Mouse (Mus musculus) forebrain, postnatal 0 days (tissue): ENCODE results near the gene Fbxo24. TPM values are rescaled to one million over a fixed set of nuclear protein-coding genes. Genes with fewer than 3 reads are reported as not detected.

Experiments
- ATAC-seq: fragments of 200-750 bp; cut with Nextera tagmentation; 2 replicates; pipeline ENCODE4 v1.8.0; 2017; ENCODE audit warnings: mild to moderate bottlenecking, moderate library complexity
- DNase-seq: peaks from one replicate; pipeline ENCODE4 v3.0.0-alpha.2; 2015
- H3K27ac ChIP-seq: fragments of 300-500 bp; sonication (generic); 2 replicates; pipeline ENCODE4 v1.5.1; 2014; ENCODE audit warnings: low read depth, mild to moderate bottlenecking, antibody characterized with exemption, low read length, moderate library complexity, mixed read lengths
- H3K27me3 ChIP-seq: fragments of 300-500 bp; sonication (generic); 2 replicates; pipeline ENCODE4 v1.6.1; 2014; ENCODE audit warnings: mild to moderate bottlenecking, low read length, mixed read lengths; ENCODE audit not compliant: insufficient read depth
- H3K36me3 ChIP-seq: fragments of 300-500 bp; sonication (generic); 2 replicates; pipeline ENCODE4 v1.6.1; 2014; ENCODE audit warnings: mild to moderate bottlenecking, moderate library complexity; ENCODE audit not compliant: insufficient read depth
- H3K4me1 ChIP-seq: fragments of 300-500 bp; sonication (generic); 2 replicates; pipeline ENCODE4 v1.6.1; 2014; ENCODE audit warnings: antibody characterized with exemption; ENCODE audit not compliant: insufficient read depth
- H3K4me2 ChIP-seq: fragments of 300-500 bp; sonication (generic); 2 replicates; pipeline ENCODE4 v1.6.1; 2014; ENCODE audit warnings: low read depth, mild to moderate bottlenecking, moderate library complexity
- H3K4me3 ChIP-seq: fragments of 300-500 bp; sonication (generic); 2 replicates; pipeline ENCODE4 v1.5.1; 2014; ENCODE audit warnings: low read depth, low read length, mixed read lengths
- H3K9ac ChIP-seq: fragments of 300-500 bp; sonication (generic); 2 replicates; pipeline ENCODE4 v1.6.1; 2014; ENCODE audit warnings: mild to moderate bottlenecking
- H3K9me3 ChIP-seq: fragments of 300-500 bp; sonication (generic); 2 replicates; pipeline ENCODE4 v1.6.1; 2016; ENCODE audit warnings: low read length
- CTCF ChIP-seq: sonication (generic); IDR thresholded peaks from 2 replicates; pipeline ENCODE4 v1.5.1; 2016; ENCODE audit warnings: antibody characterized with exemption, control low read depth, low read depth
- WGBS: fragments of 180-500 bp; shearing (Covaris S2); extraction: QIAGEN DNeasy Blood & Tissue Kit; methylation state at CpG from one replicate; pipeline ENCODE4 v1.1.7; 2014; 5-methylcytosine and 5-hydroxymethylcytosine counted together
- polyA plus RNA-seq: library from polyadenylated mRNA; unstranded; fragments of >200 nt; fragmentation: Nextera tagmentation; extraction: Ambion mirVana; gene quantifications from 2 replicates; pipeline ENCODE4 v1.2.1, GENCODE M21; 2015
- total RNA-seq: library from RNA; depleted of rRNA; stranded (reverse); fragments of >200 nt; gene quantifications from 2 replicates; pipeline ENCODE4 v1.2.3, GENCODE M21; 2014

Gene Fbxo24
- total and polyA plus RNA-seq, 2 experiments from 2014 or later: 0.10 to 0.24 TPM

GRCm38 (mm10) chr5:137607860-137608653 is 20.7 kb downstream of the Fbxo24 start:
- Histone ChIP-seq H3K4me1 (no peaks in the 10 kb centered on the region), H3K4me2 (peak overlapping the region; percentile 31; the same call in 1 of the 2 replicates), H3K4me3 (no peak overlapping the region), H3K9me3 (no peaks in the 10 kb centered on the region), H3K27ac (no peak overlapping the region), H3K36me3 (no peaks in the 10 kb centered on the region), H3K27me3 (peaks cover 6% of the 10 kb centered on the region; the same call in 1 of the 2 replicates), H3K9ac (no peak overlapping the region)
- no peak for DNase-seq
- WGBS: 20% methylated on average over 26 of the region's 26 CpGs
- ATAC-seq: no peak
- no peak for TF ChIP-seq CTCF

GRCm38 (mm10) chr5:137601365-137601729 is 27.5 kb downstream of the Fbxo24 start:
- Histone ChIP-seq H3K36me3 (no peaks in the 10 kb centered on the region), H3K4me3 (peak overlapping the region; percentile 74), H3K4me1 (peaks cover 16% of the 10 kb centered on the region), H3K27me3 (no peaks in the 10 kb centered on the region), H3K27ac (no peak overlapping the region), H3K4me2 (peak overlapping the region; percentile 98), H3K9ac (peak overlapping the region; percentile 87; the same call in 1 of the 2 replicates), H3K9me3 (no peaks in the 10 kb centered on the region)
- TF ChIP-seq CTCF: no peak
- ATAC-seq (no peak), DNase-seq (no peak)
- WGBS: under 1% methylated on average over 22 of the region's 22 CpGs

GRCm38 (mm10) chr5:137600619-137601364 is 28.0 kb downstream of the Fbxo24 start, which contains the start of gene Mospd3:
Gene Mospd3 (minus strand): TSS chr5:137601058.
- Histone ChIP-seq H3K36me3 (no peaks in the 10 kb centered on the region), H3K4me3 (peak within 1 kb of the TSS; percentile 74), H3K27me3 (no peaks in the 10 kb centered on the region), H3K27ac (peak within 1 kb of the TSS; percentile 75), H3K9me3 (no peaks in the 10 kb centered on the region), H3K9ac (peak within 1 kb of the TSS; percentile 87), H3K4me1 (peaks cover 16% of the 10 kb centered on the region), H3K4me2 (peak within 1 kb of the TSS; percentile 98)
- ATAC-seq (peak; percentile 98), DNase-seq (peak; percentile 98)
- TF ChIP-seq CTCF: no peak
- 1% methylated on average over 41 of the region's 41 CpGs for WGBS

- H3K36me3 ChIP-seq: no peaks in the 10 kb centered on the region
- H3K9ac ChIP-seq: peak overlapping the region; percentile 87
- ATAC-seq: 0 out of 2 replicates have a peak, but pooled peaks have one; percentile 1
- no peak for DNase-seq
- TF ChIP-seq CTCF: no peak; the same call in none of the 2 replicates
- H3K4me3 ChIP-seq: peak overlapping the region; percentile 74
- no peaks in the 10 kb centered on the region for H3K9me3 ChIP-seq
- WGBS: 1% methylated on average over 19 of the region's 19 CpGs
- no peaks in the 10 kb centered on the region for H3K27me3 ChIP-seq
- H3K27ac ChIP-seq: peak overlapping the region; percentile 75; the same call in 1 of the 2 replicates
- peaks cover 16% of the 10 kb centered on the region for H3K4me1 ChIP-seq
- peak overlapping the region; percentile 98 for H3K4me2 ChIP-seq
Measured at GRCm38 (mm10) chr5:137600281-137600618, 28.6 kb downstream of the Fbxo24 start.

GRCm38 (mm10) chr5:137599600-137599999 is 29.2 kb downstream of the Fbxo24 start:
- Histone ChIP-seq H3K27ac (no peak overlapping the region), H3K27me3 (no peaks in the 10 kb centered on the region)
- 63% methylated on average over 9 of the region's 9 CpGs for WGBS

GRCm38 (mm10) chr5:137598100-137598826 is 30.5 kb downstream of the Fbxo24 start:
- Histone ChIP-seq H3K4me1 (peaks cover 16% of the 10 kb centered on the region), H3K27me3 (no peaks in the 10 kb centered on the region), H3K4me3 (no peak overlapping the region), H3K27ac (no peak overlapping the region), H3K36me3 (no peaks in the 10 kb centered on the region), H3K9ac (no peak overlapping the region), H3K9me3 (no peaks in the 10 kb centered on the region), H3K4me2 (no peak overlapping the region)
- 87% methylated on average over 2 of the region's 2 CpGs for WGBS
- no peak for TF ChIP-seq CTCF
- ATAC-seq: no peak
- no peak for DNase-seq

More at GRCm38 (mm10) chr5:137599600-137599999, 29.2 kb downstream of the Fbxo24 start:
- Histone ChIP-seq H3K4me1 (peaks cover 16% of the 10 kb centered on the region), H3K36me3 (no peaks in the 10 kb centered on the region), H3K9me3 (no peaks in the 10 kb centered on the region), H3K4me2 (peak overlapping the region; percentile 98), H3K9ac (peak overlapping the region; percentile 87), H3K4me3 (peak overlapping the region; percentile 74)
- DNase-seq: no peak
- TF ChIP-seq CTCF: no peak
- ATAC-seq: no peak
